Mouse (Mus musculus) adrenal gland, postnatal 14 days (tissue): ENCODE measurements at regions not wholly inside any gene's neighbourhood (a gene's known extent, or its start where the extent isn't known, plus 50 kb on each side); places are given as distances from the start of the nearest gene placed in this dataset.
"Not testable (repeated sequence)": the region's sequence is repeated elsewhere in the genome, so short reads cannot be mapped to it uniquely, and the experiment has no call there.

Experiments used
- DNase-seq: peaks from one replicate; pipeline ENCODE4 v3.0.0; 2021; ENCODE audit warnings: mixed read lengths

DNA sequence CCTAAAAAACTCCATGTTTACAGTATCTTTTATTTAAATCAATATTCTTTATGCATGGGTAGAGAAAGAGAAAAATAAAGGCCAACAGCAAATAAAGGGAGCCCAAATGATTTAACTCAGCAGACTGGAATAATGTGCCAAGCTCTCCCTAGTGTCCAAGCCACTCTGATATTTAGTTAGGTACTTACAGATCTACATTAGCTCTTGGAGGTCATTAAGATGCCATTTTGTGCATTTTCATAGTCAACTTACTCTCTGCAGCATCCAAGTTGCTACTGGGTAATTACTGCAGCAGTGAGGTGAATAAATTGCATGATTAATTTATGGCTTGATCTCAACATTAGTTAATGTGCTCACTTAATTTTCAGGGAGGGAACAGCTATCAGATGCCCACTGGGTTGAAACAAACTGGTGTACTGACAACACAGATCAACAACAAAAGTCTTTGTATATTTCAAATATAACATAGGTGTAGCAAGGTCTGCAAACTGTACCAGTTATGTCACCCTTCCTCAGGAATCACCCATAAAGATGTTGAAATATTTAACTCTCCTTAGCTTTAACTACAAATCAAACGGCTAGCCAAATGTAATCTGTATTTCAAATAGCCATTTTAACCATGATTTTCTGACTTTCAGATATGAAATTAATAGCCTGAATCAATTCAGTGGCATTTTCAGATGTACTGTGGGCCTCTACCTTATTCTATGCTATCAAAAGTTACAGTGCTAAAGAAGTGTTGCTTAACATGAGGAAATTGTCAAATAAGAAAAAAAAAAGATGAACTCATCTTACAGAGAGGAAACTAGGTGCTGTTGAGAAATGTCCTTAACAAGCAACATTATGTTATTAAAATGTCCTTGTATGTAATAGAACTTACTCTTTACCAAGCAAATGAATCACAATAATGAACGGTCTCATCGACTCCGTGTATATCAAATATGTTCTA is 163.8 kb upstream of the Hapln1 start:
- no peak for DNase-seq

DNA sequence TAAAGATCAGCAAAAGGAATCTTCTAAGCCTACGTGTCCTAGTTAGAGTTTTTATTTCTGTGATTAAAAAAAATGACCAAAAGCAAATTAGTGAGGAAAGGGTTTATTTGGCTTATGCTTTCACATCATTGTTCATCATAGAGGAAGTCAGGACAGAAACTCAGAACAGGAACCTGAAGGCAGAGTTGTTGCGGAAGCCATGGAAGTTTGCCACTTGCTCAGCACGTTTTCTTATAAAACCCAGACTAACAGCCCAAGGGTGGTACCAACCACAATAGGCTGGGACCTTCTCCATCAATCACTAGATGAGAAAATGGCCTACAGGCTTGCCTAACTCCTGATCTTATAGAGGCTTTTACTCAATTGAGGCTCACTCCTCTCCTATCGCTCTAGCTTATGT is 161.2 kb upstream of the Hapln1 start:
- no peak for DNase-seq

DNA sequence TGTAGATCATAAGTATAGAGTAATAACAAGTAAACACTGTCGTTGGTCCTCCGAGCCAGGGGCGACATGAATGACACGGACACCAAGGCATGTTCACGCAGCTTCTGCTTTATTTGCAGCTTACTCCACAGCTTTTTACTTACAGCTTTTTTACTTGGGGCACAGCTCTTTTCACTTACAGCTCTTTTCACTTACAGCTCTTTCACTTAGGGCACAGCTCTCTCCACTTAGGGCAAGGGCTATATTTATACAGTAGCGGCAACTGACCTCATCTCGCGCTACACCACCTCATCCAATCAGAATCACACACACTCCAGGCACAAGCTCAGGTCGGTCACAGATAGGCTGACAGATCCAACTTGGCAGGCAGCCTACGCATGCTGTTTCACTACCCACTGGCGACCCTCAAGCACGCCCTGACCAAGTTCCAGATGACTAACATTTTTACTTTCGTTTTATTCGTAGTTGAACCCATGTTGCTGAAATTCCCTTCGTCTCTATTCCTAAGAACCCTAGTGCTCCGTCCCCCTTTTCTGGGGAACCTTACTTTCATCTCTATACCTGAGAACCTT is 155.9 kb upstream of the Hapln1 start:
- DNase-seq, result not testable (repeated sequence)

- DNase-seq, result no peak
Observed at GRCm38 (mm10) chr13:89384598-89385145, 154.9 kb upstream of the Hapln1 start.

DNA sequence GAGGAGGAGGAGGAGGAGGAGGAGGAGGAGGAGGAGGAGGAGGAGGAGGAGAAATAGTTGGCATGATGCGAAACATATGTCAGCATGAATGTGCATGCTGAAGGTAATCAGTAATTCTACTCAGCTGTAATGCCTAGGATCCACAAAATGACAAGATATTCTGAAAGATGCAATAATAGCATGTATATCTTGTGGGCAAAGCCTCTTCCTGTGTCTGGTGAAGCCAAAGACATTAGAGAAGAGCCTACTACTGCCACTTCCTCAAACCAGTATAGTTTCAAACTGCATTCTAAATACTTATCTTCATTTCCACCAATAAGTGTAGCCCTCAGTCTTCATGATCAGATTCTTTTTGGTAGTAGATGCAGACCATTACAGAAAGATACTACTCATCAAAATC is 152.2 kb upstream of the Hapln1 start:
- DNase-seq, result no peak

GRCm38 (mm10) chr13:89389149-89389548 is 150.4 kb upstream of the Hapln1 start:
- DNase-seq, result no peak

GRCm38 (mm10) chr13:89394717-89395344 is 144.8 kb upstream of the Hapln1 start:
- DNase-seq, result peak; percentile 25

DNA sequence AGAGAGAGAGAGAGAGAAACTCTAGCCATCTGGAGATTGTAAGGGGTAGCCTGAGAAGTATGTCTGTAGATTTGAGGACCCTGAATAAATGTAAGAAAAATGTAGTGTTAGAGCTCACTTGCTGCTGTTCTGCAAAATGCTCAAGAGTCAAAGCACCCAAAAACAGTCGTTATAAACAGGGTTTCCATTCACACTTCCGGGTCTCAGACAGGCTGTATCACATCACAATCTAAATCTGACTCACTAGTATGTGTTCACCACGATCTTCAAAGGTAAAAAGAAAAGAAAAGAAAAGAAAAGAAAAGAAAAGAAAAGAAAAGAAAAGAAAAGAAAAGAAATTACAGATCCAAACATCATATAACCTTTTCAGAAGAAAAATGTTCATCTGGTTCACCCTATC is 143.7 kb upstream of the Hapln1 start:
- no peak for DNase-seq

- DNase-seq, result no peak
Observed at GRCm38 (mm10) chr13:89401084-89401671, 138.4 kb upstream of the Hapln1 start.

GRCm38 (mm10) chr13:89410504-89410903 is 129.1 kb upstream of the Hapln1 start:
- DNase-seq, result no peak

- DNase-seq, result peak; percentile 9
Observed at GRCm38 (mm10) chr13:89412768-89413487, 126.7 kb upstream of the Hapln1 start.

DNA sequence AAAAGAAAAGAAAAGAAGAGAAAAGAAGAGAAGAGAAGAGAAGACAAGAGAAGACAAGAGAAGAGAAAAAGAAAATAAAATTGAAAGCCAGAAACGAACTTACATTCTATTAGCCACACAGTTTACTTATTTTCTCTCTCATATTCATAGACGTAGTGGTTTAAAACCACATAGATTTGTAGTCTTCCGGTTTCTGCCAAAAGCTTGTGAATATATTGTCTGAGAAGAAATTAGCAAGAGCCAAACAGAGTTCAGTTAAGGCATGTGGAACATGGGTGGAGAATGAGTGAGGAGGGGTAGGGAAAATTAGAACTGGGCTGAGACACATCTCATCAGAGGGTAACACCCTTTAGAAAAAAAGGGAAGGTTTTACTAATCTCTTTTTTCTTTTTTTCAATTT is 120.8 kb upstream of the Hapln1 start:
- no peak for DNase-seq

- no peak for DNase-seq
Observed at GRCm38 (mm10) chr13:89421833-89422232, 117.8 kb upstream of the Hapln1 start.

DNA sequence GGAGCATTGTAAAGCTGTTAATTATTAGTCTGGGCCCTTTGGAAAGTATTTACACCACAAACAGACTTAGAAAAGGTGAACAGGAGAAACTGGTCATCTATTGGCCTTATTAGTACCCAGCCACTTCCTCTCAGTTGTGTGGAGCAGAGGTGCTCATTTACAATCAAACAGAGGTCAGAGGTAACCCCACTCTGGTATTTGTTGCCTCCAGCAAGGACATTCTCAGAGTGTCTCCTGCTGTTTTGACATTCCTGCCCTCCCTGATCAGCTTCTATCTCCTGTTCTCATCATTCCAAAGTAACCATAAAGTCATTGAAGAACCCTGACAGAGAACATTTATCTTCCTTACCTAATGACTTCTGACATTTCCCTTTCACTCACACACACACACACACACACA is 116.1 kb upstream of the Hapln1 start:
- DNase-seq, result no peak

GRCm38 (mm10) chr13:89428272-89429071 is 111.1 kb upstream of the Hapln1 start:
- no peak for DNase-seq

DNA sequence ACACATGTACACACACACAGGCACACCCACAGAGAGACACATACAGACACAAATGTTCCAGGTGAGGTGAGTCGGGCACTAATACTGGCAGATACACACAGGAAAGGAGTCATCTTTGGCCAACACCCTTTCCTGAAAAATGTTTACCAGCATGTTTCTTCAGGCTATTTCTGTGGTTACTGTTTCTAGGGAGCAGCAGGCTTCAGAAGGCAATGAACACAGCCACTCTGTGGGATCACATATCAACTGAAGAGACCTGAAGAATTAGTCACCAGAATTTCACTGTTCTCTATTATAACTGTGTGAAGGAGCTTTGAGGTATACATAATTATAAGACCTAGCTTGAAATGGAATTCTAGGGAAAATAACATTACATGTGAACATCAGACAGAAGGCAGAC is 94.7 kb upstream of the Hapln1 start:
- no peak for DNase-seq

DNA sequence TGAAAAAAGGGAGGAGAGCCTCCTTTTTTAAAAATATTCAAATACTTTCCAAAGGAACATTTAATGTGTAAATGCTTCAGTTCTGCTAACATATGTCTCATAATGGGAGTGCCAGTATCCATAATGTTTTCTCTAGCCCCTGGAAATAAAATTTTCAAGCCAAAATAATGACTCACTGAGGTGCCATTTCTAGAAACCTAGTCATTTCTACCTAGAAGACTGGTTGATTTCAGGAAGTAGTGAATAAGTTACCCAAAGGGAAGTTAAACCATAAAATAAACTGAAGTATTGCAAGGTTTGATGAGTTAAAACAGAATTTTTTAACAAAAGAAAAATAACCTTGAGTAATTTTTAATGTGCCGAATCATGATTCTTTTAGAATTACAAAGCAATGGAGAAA is 85.8 kb upstream of the Hapln1 start:
- no peak for DNase-seq

DNA sequence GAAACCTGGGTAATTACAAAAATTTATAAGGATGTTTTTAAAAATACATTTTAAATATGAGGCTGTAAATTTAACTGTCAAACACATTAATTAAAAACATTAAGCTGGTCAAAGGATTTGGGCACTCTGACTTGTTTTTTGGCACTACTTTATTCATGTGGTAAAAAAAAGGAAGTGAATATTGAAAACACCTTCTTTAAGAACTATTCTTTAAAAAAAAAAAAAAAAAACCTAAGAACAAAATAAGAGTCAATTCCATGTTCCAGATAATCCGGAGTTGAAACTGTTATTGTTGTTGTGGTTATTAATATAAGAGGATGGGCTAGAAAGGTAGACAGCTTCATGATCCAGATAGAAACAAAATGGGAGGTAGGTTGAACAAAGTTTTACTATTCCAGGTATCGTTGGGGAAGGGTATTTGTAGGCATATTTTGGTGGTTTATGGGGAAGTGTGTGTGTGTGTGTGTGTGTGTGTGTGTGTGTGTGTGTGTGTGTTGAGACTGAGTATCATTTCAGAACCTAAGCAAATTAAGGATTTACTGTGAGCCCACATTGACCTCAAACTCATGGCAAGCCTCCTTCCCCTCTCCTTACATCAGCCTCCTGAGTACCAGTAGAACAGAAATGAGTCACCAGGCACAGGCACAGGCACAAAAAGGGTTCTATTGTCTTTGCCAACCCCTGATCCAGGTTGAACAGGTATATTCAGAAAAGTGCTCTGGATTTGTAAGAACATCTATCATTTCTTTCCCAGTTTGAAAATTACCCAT is 85.2 kb upstream of the Hapln1 start:
- no peak for DNase-seq

DNA sequence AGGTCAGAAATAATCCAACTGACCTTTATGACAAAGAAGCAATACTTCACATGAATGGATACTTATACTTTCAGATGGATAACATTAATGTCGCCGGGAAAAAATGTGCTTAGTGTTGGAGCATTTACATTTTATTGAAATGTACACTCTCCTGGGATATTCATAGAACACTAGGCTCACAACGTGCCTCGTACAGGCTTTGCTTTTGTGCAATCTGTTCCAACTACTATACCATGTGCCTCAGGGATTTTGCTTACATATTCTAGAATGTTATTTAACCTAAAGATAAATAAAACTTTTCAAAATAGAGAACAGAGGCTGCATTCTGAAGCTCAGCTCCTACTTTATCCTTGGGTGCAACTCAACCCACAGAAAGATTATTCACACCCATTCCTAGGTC is 75.8 kb upstream of the Hapln1 start:
- DNase-seq, result no peak
